Mouse (Mus musculus): ENCODE data around the gene Tspan3. TPM values are rescaled to one million over a fixed set of nuclear protein-coding genes. Genes with fewer than 3 reads are reported as not detected.

Tspan3 gene
- polyA plus RNA-seq (2015; fragmentation: Nextera tagmentation; extraction: Ambion mirVana): 404 and 411 TPM in 2 replicates

GRCm38 (mm10) chr9:56165377-56165776 lies at the start of gene Tspan3:
Tspan3 (minus strand) TSS chr9:56165477.
- H3K9me3 ChIP-seq: no peaks in the 10 kb centered on the region
- H3K4me2 ChIP-seq (replicated peaks): no peak within 1 kb of the TSS
- no peak within 1 kb of the TSS for H3K27ac ChIP-seq
- no peak within 1 kb of the TSS for H3K9ac ChIP-seq
- no peaks in the 10 kb centered on the region for H3K36me3 ChIP-seq
- H3K4me3 ChIP-seq (replicated peaks): no peak within 1 kb of the TSS
- no peak for ATAC-seq
- H3K4me1 ChIP-seq (replicated peaks): no peaks in the 10 kb centered on the region; the same call in 1 of the 2 replicates
- no peaks in the 10 kb centered on the region for H3K27me3 ChIP-seq (replicated peaks)
- 98% methylated on average over 6 of the region's 6 CpGs for WGBS

- ATAC-seq: peak; percentile 74
- H3K9me3 ChIP-seq: no peaks in the 10 kb centered on the region
- no peak overlapping the region for H3K27ac ChIP-seq
- H3K4me3 ChIP-seq (replicated peaks): no peak overlapping the region
- no peak overlapping the region for H3K9ac ChIP-seq
- 34% methylated on average over 11 of the region's 11 CpGs for WGBS
- no peaks in the 10 kb centered on the region for H3K27me3 ChIP-seq (replicated peaks)
- no peaks in the 10 kb centered on the region for H3K36me3 ChIP-seq
- H3K4me1 ChIP-seq (replicated peaks): peaks cover 14% of the 10 kb centered on the region
- H3K4me2 ChIP-seq (replicated peaks): 0 out of 2 replicates have a peak overlapping the region, but pooled peaks have one; percentile 4
These were observed 48.4 kb upstream of the Tspan3 start for GRCm38 (mm10) chr9:56213451-56214291.

DNA sequence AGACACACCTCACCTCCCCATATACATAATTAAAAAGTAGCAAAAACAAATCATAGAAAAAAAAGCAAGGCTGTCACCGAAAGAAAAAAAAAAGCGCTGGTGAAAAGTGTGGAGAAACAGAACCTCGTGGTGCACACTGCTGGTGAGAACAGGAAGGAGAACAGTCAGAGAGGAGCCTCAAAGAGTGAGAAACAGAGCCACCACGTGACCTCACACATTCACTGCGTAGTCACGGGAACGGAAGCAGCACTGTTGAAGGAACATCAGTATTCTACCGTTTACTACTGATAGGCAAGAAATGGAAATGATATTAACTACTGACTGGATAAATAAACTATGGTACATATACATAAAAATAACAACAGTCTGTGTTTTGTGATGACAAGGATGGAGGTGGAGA lies 43.5 kb upstream of the Tspan3 start:
- Histone ChIP-seq H3K4me3 (replicated peaks) (no peak overlapping the region), H3K27ac (no peak overlapping the region), H3K4me1 (replicated peaks) (peaks cover 4% of the 10 kb centered on the region), H3K9me3 (no peaks in the 10 kb centered on the region), H3K36me3 (0 out of 2 replicates have a peak, but pooled peaks cover 2% of the 10 kb centered on the region), H3K9ac (no peak overlapping the region), H3K27me3 (replicated peaks) (no peaks in the 10 kb centered on the region), H3K4me2 (replicated peaks) (no peak overlapping the region)
- WGBS: 84% methylated on average over 8 of the region's 8 CpGs
- ATAC-seq: no peak

GRCm38 (mm10) chr9:56207516-56207915 lies 42.2 kb upstream of the Tspan3 start:
- Histone ChIP-seq H3K36me3 (0 out of 2 replicates have a peak, but pooled peaks cover 2% of the 10 kb centered on the region), H3K9me3 (no peaks in the 10 kb centered on the region), H3K27me3 (replicated peaks) (no peaks in the 10 kb centered on the region), H3K9ac (no peak overlapping the region), H3K27ac (no peak overlapping the region), H3K4me1 (replicated peaks) (no peaks in the 10 kb centered on the region), H3K4me3 (replicated peaks) (no peak overlapping the region), H3K4me2 (replicated peaks) (no peak overlapping the region)
- 80% methylated on average over 5 of the region's 5 CpGs for WGBS
- no peak for ATAC-seq

DNA sequence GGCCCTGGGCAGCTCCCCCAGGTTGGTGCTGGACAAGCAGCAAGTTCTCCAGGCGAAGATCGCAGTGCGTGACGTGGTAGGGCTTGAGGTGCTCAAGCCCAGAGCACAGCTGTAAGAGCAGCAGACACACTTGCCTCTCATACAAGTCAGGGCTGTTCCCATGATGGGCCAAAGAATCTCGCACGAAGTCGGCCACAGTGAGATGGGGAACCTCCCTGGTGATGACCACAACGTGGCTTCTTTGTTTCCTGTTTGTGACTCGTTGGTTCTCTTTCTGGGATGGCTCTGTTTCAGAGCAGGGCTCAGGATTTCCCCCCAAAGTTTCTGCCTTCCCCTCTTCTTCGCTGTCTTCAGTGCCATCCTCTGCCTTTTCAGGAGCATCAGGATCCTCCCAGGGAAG lies 41.8 kb upstream of the Tspan3 start:
- H3K36me3 ChIP-seq: 0 out of 2 replicates have a peak, but pooled peaks cover 2% of the 10 kb centered on the region
- no peak overlapping the region for H3K4me2 ChIP-seq (replicated peaks)
- H3K4me1 ChIP-seq (replicated peaks): no peaks in the 10 kb centered on the region
- H3K9ac ChIP-seq: no peak overlapping the region
- no peak overlapping the region for H3K4me3 ChIP-seq (replicated peaks)
- WGBS: 89% methylated on average over 10 of the region's 10 CpGs
- no peaks in the 10 kb centered on the region for H3K27me3 ChIP-seq (replicated peaks)
- H3K9me3 ChIP-seq: no peaks in the 10 kb centered on the region
- no peak for ATAC-seq
- H3K27ac ChIP-seq: no peak overlapping the region

GRCm38 (mm10) chr9:56205336-56205735 lies 40.1 kb upstream of the Tspan3 start:
- WGBS: 90% methylated on average over 11 of the region's 11 CpGs
- Histone ChIP-seq H3K9ac (no peak overlapping the region), H3K4me3 (replicated peaks) (no peak overlapping the region), H3K27ac (no peak overlapping the region), H3K9me3 (no peaks in the 10 kb centered on the region), H3K27me3 (replicated peaks) (no peaks in the 10 kb centered on the region), H3K4me1 (replicated peaks) (no peaks in the 10 kb centered on the region), H3K36me3 (0 out of 2 replicates have a peak, but pooled peaks cover 2% of the 10 kb centered on the region), H3K4me2 (replicated peaks) (no peak overlapping the region)
- no peak for ATAC-seq

DNA sequence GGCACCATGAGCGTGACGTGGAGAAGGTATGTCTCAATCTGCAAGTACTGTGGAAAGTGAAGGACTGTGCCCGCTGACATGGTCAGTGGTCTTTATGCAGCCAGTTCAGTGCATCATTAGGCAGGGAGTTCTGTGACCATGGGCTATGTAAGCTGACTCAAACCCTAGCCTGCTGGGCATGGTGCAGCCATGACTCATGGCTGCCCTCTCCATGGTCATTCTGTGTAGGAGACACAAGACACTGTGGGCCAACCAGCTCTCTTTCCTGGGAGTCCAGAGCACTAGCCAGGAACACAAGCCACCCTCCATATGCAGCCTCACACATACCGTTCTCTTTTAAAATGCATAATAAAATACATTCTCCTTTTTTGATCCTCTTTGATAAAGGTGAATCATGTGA lies 39.0 kb upstream of the Tspan3 start:
- Histone ChIP-seq H3K4me3 (replicated peaks) (no peak overlapping the region), H3K27me3 (replicated peaks) (no peaks in the 10 kb centered on the region), H3K9ac (no peak overlapping the region), H3K27ac (no peak overlapping the region), H3K36me3 (0 out of 2 replicates have a peak, but pooled peaks cover 2% of the 10 kb centered on the region), H3K9me3 (no peaks in the 10 kb centered on the region), H3K4me2 (replicated peaks) (no peak overlapping the region), H3K4me1 (replicated peaks) (no peaks in the 10 kb centered on the region)
- 93% methylated on average over 4 of the region's 4 CpGs for WGBS
- ATAC-seq: no peak

GRCm38 (mm10) chr9:56200645-56201314 lies 35.5 kb upstream of the Tspan3 start:
- Histone ChIP-seq H3K4me3 (replicated peaks) (no peak overlapping the region), H3K9me3 (no peaks in the 10 kb centered on the region), H3K9ac (no peak overlapping the region), H3K4me2 (replicated peaks) (peak overlapping the region; percentile 39; the same call in 1 of the 2 replicates), H3K36me3 (0 out of 2 replicates have a peak, but pooled peaks cover 2% of the 10 kb centered on the region), H3K27ac (no peak overlapping the region), H3K4me1 (replicated peaks) (no peaks in the 10 kb centered on the region), H3K27me3 (replicated peaks) (no peaks in the 10 kb centered on the region)
- ATAC-seq: peak; percentile 77; the same call in 1 of the 2 replicates
- WGBS: 31% methylated on average over 14 of the region's 14 CpGs

DNA sequence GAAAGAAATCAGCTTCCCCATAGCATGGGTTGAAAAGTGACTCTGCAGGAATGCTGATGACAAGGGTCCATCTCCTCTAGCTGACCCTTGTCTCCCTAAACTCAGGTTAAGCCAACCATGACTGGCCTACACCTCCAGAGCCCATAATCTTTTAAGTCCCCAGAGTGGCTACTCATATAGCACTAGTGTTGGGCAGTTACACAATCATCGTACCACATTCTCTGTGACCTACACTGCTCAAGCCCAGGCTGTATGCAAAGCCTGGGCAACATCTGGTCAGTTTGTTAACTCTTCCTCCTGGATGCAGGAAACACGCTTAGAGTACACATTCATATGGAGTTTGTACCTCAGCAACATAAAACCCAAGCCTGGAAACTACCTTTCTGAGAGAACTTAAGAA lies 34.9 kb upstream of the Tspan3 start:
- H3K9ac ChIP-seq: no peak overlapping the region
- H3K9me3 ChIP-seq: no peaks in the 10 kb centered on the region
- H3K36me3 ChIP-seq: 0 out of 2 replicates have a peak, but pooled peaks cover 2% of the 10 kb centered on the region
- H3K27me3 ChIP-seq (replicated peaks): no peaks in the 10 kb centered on the region; the same call in 1 of the 2 replicates
- no peak overlapping the region for H3K4me2 ChIP-seq (replicated peaks)
- no peak overlapping the region for H3K27ac ChIP-seq
- 66% methylated on average over 2 of the region's 2 CpGs for WGBS
- no peak for ATAC-seq
- no peak overlapping the region for H3K4me3 ChIP-seq (replicated peaks)
- no peaks in the 10 kb centered on the region for H3K4me1 ChIP-seq (replicated peaks)

DNA sequence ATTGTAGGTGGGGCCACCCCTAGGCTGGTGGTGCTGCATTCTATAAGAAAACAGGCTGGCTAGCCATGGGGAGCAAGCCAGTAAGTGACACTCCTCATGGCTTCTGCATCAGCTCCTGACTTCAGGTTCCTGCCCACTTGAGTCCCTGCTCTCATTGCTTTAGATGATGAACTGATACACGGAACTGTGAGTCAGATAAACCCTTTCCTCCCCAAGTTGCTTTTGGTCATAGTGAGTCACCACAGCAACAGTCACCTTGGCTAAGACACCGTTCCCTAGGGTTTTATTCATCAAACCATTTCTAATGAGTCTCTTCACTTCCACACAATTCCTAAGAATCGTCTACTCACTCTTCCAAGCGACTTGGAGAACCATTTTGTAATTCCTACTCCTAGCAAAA lies 31.6 kb upstream of the Tspan3 start:
- Histone ChIP-seq H3K9me3 (no peaks in the 10 kb centered on the region), H3K4me3 (replicated peaks) (no peak overlapping the region), H3K27me3 (replicated peaks) (no peaks in the 10 kb centered on the region; the same call in 1 of the 2 replicates), H3K36me3 (no peaks in the 10 kb centered on the region), H3K4me2 (replicated peaks) (no peak overlapping the region), H3K9ac (no peak overlapping the region), H3K4me1 (replicated peaks) (no peaks in the 10 kb centered on the region), H3K27ac (no peak overlapping the region)
- ATAC-seq: no peak
- WGBS: 84% methylated on average over 4 of the region's 4 CpGs

DNA sequence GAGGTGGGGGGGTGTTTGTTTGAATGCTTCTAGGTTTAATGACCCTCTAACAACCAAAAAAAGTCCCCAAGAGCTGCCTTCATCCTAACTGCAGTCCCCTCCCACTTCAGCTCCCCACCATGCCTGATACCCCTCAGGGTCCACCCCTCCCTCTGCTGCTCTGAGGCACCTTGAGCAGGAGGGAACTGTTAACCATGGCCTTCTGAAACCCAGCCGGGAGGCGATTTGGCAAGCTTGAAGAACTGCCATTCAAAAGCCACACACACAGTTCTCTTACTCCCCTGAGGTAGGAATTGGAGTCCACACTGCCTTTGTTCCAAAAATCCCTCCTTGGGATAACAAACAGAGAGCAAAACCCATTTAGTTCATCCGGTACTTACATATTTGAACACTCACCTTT lies 29.9 kb upstream of the Tspan3 start:
- ATAC-seq: no peak
- Histone ChIP-seq H3K4me3 (replicated peaks) (no peak overlapping the region), H3K4me1 (replicated peaks) (0 out of 2 replicates have a peak, but pooled peaks cover 4% of the 10 kb centered on the region), H3K27ac (no peak overlapping the region), H3K4me2 (replicated peaks) (no peak overlapping the region), H3K27me3 (replicated peaks) (no peaks in the 10 kb centered on the region; the same call in 1 of the 2 replicates), H3K36me3 (no peaks in the 10 kb centered on the region), H3K9me3 (no peaks in the 10 kb centered on the region), H3K9ac (no peak overlapping the region)
- 67% methylated on average over 3 of the region's 3 CpGs for WGBS
